Mouse (Mus musculus): ENCODE measurements around the gene Rbm6. TPM values are rescaled to one million over a fixed set of nuclear protein-coding genes. Genes with fewer than 3 reads are reported as not detected.

Rbm6 gene
- polyA plus RNA-seq, 3 experiments from 2014 or later, result 74.5 to 126 (median 101) TPM

DNA sequence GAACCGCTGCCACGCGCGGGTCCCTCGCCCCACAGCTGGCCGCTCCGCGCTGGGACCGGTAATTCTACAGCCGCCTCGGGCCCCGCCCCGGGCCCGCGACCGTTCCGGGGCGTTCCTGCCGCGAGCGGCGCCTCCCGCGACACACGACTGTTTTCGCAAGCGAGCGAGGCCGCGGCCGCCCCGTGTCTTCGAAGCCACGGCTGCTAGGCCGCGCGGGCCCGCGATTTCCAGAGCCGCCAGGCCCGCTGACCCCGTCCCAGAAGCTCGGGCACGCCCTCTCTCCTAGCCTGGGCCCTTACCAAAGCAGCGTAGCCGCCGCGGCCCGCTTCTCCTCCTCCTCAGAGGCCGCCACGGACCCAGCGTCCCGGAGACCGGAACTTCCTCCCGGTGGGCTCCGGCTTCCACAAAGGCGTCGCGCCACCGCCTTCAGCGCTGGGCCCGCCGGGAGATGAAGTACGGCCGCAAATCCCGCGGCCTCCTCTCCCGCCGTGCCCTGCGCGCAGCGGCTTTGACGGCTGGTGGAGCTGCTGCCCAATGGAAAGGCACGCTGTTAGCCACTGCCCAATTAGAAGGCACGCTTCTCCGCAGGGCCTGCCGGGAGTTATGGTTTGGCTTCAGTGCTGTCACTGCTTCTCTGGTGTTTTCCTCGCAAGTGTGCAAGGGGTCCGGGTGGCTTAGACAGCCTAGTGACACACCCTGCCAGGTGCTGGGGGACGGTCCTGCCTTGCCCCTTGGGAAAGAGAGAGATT lies 513 bp downstream of the Rbm6 start:
- ATAC-seq, result peak; percentile 99

DNA sequence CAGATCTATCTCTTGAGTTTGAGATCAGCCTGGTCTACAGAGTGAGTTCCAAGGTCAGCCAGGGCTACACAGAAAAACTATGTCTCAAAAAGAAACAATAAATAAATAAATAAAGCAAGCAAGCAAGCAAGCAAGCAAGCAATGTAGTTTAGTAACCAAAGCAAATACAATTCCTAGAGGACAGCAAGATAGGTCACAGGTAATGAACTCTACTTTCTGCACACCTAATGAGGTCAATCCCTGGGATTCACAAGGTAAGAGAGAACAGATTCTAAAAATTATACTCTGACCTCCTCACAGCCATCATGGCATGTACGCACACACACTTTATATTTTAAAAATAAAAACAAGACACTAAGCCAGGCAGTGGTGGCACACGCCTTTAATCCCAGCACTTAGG lies 7.0 kb downstream of the Rbm6 start:
- no peak for ATAC-seq

DNA sequence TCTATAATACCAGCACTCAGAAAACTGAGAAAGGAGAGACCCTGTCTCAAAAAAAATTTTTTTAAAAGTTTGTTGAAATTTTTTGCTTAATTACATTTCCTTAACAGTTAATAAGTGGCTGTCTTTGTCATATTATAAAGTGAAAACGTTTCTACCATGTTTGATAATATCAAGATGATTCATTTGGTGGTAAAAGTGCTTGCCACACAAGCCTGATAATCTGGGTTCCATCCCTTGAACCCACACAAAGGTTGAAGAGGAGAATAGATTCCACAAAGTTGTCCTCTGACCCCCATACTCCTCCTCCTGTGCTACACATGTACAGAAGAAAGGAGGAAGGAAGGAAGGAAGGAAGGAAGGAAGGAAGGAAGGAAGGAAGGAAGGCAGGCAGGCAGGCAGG lies 8.5 kb downstream of the Rbm6 start:
- ATAC-seq, result no peak

DNA sequence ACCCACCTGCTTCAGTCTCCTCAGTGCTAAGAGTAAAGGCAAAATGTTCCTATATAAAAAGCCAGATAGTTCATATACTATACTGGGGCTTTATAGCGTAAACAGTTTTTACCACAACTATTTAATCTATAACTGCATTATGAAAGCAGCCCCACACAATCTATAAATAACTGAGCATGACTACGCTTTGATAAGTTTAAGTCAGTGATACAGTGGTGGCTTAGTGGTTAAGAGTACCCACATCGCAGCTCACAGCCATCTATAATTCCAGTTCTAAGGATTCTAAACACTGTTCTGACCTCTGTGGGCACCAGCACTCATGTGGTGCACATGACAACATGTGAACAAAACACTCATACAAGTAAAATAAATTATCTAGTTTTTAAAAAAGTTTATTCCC lies 14.7 kb downstream of the Rbm6 start:
- no peak for ATAC-seq

DNA sequence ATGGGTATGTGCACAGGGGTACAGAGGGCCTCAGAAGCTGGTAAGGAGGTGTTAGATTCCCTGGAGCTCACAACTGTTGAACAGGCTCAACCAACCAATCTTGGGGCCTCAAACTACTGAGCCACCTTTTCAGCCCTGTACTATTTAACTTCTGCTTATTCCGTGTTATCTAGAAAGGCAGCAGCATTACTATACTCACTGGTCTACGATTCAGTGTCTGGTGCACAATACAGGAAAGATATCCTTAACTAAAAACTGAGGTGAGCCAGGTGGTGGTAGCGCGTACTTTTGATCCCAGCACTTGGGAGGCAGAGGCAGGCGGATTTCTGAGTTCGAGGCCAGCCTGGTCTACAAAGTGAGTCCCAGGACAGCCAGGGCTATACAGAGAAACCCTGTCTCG lies 24.1 kb downstream of the Rbm6 start:
- no peak for ATAC-seq

DNA sequence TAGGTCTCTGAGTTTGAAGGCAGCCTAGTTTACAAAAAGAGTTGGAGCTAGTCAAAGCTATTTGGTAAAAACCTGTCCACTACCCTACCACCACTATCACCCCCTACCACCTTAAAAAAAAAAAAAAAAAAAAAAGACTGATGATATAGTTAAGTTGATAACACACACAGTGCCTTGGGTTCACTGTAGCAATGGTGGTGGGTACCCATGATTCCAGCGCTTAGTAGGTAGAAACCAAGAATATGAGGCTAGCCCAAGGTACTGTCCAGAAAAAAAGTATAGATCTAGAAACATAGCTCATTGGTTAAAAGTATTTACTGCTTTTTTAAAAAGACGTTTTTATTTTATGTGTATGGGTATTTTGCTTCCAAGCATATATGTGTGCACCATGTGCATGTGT lies 30.3 kb downstream of the Rbm6 start:
- ATAC-seq, result no peak

DNA sequence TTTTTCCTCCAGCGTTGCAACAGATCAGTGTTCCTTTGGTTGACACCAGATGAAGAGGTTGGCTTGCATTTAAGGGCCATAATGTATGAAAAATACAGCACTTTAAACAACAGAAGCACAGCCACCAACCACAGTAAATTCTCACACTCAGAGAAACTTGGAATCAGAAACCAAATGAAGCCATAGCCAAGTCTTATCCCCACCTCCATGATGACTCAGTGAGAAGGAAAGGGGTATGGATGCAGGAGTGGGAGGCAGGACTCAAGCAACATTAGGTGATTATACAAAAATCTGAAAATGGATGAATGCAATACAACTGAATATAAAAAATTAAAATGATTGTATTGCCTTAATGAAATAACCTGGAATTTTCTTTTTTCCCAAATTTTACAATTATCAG lies 34.2 kb downstream of the Rbm6 start:
- ATAC-seq, result no peak

DNA sequence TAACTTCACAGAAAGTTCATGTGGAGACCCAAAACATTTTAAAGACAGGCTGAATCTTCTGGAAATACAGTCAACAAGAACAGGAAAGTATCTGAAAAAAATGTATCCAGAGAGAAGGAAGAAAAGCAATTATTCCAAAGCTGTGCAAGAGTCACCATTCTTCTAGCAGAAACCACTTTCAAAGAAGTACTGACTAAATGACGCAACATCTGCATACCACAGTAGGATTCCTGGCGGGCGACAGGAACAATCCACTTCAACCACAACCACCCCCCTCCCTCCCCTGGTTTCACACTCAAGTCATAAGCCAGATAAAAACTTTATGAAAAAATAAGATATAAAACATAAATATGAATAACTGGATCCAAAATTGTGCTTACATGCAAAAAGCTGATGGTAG lies 39.2 kb downstream of the Rbm6 start:
- ATAC-seq, result no peak

DNA sequence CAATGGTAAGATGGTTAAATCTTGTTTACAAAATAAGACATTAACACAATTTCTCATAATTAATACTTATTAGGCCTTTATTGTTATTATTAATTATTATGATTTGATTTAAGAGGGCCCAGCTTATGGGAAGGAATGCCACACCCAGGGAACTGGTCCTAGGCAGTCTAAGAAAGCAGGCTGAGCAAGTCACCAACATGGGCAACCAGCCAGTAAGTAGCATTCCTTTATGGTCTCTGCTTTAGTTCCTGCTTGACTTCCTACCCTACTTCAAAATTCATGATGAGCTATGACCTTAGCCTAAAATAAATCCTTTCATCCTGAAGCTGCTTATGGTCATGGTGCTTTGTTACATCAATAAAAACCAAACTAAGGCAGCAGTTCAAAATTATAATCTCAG lies 41.3 kb downstream of the Rbm6 start:
- no peak for ATAC-seq

DNA sequence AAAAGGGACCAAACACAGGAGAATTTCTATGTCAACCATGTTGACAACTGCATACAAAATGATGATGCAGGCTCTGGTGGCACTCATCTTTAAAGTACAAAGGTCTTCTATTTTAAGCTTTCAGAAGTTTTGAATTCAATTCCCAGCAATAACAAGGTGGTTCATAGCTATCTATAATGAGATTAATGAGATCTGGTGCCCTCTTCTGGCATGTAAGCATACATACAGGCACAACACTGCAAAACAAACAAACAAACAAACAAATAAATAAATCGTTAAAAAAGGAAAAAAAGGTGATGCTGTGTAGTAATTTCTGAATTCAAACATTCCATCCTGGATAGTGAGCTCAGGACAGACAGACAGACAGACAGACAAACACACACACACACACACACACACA lies 60.9 kb downstream of the Rbm6 start:
- no peak for ATAC-seq

DNA sequence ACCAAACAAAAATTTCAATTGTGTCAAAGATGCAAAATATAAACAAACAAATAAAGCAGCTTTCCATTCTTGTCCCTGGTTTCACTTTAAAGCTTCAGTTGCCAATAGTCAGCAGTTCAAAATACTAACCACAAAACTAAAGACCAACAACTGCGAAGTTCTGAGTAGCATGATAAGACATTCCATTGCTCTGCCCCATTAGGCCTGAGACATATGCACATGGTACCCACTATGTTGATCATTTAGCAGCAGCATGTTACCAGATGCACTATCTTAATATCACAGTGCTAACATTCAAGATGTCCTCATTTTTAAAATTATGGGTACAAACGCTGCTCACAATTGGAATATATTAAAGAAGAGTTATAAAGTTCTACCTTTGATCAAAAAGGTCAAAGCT lies 62.1 kb downstream of the Rbm6 start:
- no peak for ATAC-seq

DNA sequence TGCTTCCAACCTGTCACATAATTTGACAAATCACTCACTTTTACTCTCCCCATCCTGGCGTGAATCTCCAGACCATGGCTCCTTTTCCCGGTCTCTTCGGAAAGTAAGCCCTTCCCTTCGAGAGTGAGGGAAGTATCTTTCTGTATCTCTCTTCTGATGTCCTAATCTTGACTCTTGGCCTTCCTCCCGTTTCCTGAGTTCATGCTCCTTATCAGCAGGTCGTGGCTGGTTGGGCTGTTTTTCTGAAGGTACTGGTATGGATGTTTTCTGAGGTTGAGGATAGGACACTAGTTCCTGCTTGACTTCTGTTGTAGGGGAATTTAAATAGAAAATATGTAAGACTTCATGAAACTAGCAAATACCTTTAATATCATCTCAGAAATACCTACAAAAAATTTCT lies 81.3 kb downstream of the Rbm6 start:
- ATAC-seq, result no peak

DNA sequence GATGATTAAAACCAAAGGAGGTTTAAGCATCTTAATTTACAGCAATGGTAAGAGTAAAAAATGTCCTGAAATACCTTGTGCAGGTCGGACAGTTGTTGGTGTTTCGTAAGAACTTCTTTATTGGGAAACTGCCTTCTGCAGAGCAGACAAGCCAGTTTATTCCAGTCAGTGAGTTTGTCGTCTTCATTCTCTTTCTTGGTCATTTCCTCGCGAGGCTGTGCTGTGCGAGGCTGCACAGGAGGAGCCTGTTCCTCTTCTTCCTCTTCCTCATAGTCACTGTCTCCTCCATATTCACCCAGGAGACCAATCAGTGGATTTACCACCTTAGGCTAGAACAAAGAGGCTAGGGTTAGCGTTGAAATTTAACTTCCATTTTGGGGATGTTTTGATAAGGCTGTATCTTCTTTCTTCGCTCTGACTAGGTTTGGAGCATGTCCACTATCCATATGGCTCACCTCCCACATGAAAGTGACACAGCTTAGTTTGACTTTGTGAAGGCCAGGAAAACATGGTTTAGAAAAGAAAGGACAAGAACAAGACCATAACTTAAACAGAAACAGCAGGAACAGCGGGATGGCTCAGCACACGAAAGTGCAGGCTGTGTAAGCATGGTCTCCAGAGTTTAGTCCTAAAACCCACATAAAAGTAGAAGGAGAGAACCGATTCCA lies 90.4 kb downstream of the Rbm6 start:
- ATAC-seq, result no peak

DNA sequence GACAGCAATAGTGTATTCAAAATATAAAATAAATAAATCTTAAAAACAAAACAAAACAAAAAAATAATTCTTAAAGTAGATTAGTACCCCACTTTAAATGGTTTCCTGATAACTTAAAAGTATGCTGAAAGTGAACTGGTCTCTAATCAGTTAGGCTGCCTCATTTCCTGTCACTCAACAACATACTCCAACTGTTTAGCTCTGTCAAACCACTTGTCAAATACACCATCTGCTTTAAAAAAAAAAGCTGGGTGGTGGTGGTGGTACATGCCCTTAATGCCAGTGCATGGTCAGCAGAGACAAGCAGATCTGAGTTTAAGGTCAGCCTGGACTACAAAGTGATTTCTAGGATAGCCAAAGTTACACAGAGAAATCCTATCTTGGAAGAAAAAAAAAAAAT lies 96.2 kb downstream of the Rbm6 start:
- ATAC-seq, result no peak

DNA sequence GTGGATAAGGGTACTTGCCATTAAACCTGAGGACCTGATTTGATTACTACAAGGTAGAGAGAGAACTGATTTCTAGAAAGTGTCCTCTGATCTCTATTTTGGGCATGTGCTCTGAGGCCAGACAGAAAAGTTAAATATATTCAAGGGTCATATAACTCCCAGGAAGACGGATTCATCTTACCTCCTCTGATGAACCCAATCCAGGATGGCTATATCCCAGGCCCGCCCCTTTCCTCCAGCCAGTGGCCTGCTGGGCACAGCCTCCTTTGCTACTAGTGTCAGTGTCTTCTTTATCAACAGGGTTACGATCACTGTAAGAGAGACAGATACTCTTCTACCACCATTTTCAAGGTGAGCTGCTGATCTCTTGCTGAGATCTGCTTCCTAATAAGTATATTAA lies 98.6 kb downstream of the Rbm6 start:
- no peak for ATAC-seq

DNA sequence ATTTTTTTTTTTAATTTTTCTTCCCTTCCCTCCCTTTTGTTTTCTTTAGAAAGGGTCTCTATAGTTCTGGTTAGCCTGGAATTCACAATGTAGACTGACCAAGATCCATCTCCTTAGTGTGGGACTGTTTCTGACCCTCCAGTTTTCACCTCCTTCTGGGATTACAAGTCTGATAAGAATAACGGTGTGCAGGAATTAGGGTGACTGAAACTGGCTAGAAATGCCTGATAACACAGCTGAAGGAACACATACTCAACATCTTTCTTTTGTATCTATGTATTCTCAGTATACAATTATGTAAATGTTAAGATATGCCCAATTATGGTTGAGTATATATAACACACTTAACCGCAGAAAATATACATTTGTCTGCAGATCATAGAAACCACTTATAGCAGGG lies 101.3 kb downstream of the Rbm6 start:
- no peak for ATAC-seq

DNA sequence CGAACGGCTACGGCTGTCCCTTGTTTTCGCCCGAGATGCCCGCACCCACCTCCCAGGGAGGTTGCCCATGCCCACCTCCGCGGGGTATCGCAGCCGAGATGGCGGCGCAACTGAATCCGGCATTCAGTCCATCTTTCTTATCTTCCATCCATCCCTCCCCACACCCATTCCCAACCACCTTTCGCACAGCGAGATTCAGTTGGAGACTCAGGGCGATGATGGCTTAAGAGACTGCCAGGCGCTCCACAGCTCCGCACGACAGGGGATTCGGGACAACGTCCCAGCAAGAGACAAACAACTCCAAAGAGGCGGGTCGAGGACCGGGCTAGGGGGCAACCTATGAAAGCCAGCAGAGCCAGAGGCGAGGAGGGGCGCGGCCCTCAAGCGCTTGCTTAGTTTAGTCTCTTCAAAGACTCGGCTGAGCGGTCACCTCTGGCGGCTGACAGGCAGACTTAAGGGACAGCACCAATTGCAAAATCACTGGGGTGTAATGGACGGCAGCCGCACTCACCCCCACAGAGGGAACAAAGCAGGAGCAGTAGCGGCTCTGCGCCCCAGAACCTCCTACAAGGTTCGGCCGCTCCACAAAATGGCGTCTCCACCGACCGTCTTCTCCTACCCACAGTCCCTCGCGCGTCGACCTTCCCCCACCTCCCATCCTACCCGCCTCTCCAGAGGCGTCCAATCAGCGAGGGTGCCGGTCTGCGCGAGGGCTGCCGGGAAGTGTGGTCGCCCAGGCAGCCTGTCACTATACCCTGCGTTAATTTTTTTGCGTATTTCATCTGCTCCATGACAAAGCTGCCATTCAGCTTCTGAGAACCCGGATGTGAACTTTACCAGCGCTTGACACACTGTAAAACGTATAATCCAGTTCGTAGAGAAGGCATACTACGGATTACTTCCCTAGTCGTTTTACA lies 102.4 kb downstream of the Rbm6 start, which contains the start of gene Rbm5:
TSS of gene Rbm5 (minus strand) at position 623 of the 917 bp plus-strand sequence.
- ATAC-seq, result peak; percentile 100

DNA sequence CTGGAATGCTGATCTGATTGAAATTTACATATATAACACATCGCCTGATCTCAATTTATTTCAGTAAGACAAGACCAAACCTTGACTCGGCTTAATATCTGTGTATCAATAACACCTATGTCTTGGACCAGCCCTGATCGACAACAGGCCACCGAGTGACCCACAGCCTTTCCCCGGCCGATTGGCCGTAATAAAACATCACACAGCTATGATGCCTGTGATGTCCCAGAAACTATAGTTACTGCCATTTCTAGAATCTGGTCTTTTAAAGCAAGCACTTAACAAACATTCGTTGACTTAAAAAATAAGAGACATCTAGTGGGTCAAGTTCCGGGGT lies 103.0 kb downstream of the Rbm6 start:
- ATAC-seq, result no peak

DNA sequence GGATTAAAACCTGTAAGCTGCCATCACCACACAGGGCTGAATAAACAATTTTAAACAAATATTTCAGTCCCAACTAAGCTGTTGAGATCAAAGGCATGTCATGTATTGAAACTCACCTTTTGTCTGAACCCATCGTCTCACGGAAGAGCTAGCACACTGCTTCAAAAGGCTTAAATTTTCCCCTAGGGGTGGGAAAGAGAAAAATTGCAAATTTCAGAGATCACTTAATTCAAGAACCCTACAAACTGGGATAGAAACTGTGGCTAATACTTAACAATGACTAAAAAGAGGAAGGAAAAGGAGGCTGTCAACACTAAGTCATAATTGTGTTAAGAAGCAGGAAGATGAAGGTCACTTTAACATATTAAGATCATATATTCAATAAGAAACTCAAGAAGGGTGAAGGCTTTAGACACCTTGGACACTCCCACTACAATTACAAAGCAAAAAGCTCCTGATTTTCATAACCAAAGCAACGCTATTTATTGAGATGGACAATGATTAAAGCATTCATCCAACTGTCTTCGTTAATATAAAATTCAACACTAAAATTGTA lies 103.5 kb downstream of the Rbm6 start:
- no peak for ATAC-seq

DNA sequence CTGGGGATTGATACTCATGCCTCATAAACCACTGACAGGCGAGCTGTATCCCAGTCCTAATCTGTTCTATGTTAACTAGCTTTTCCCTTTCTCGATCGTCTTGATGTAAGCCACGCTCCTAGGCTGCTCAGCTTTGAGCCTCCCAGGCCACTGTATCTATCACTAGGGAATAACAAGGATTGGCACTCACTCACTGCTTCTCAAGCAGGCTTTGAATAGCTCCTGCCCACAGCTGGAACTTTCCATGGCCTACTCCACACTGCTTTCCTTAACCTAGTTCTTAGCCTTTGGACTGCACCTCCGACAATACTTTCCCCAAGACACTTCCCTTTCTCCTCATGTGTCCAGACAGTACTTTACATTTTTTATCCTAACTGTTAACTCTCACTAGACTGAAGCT lies 104.2 kb downstream of the Rbm6 start:
- ATAC-seq, result no peak

DNA sequence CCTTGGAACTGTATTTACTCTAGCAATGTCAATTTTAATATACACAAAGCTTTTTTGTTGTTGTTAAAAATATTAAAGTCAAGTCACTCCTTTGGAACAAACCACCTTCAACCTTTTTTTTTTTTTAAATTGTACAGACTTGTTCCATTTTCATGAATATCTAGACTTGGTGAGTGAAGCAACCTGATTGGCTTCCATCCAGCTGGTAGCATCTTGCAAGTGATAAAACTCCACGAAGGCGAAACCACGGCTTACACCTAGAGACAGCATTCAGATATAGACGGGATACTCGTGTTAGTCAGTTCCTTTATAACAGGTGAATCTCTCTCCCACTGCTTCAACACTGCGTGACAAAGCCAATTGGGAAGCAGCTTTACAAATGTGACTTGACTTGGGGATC lies 113.4 kb downstream of the Rbm6 start:
- no peak for ATAC-seq

DNA sequence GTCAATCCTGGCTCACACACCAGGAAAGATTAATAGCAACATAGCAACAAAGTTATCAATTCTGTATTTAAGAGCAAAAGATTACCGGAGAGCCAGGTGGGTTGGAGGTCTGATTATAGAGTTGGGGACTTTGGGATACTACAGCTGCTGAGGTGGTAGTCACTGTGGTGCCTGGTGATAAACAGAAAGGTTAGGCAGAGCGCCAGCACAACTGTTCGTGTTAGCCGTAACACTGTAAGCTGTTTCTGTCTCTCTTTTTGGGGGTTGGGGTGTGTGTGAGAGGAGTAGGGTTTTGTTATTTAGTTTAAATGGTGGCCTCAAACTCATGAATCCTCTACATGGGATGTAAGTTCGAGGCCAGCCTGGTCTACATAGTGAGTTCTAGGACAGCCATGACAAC lies 122.7 kb downstream of the Rbm6 start:
- ATAC-seq, result no peak

DNA sequence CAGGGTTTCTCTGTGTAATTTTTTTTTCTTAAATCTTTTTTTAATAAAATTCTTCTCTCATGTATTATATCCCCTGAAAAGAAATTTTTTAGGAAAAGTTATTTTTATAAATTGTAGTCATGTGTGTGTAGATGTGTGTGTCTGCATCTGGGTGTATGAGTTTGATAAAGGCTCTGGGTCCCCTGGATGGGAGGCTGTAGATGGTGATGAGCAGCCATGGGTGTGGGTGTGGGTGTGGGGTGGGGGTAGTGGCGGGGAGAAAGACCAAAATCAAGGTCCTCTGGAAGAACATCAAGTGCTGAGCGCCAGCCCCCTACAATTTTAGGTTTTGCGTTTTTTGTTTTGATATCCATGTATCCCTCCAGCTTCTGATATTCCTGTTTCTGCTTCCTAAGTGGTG lies 125.0 kb downstream of the Rbm6 start:
- ATAC-seq, result no peak
